Comparison of ENCODE assay signal across 20 mouse cellular contexts in genomic region chr9:80313610-80314009, GRCm38 (mm10).
DNase-seq lines count a peak whose midpoint lies in the region; ATAC-seq and TF ChIP-seq lines count a peak whose summit lies in the region.
"Had no signal": no experiment of that assay in that cellular context is flagged by ENCODE, and none has a peak within 500 bp of the region (broad histone marks: within the 10 kb centered on the region; RNA-seq: fewer than 3 reads in every experiment).

No protein-coding gene starts in this region.

- peak; percentile 74 for ATAC-seq in CD4-positive, CD25-positive, alpha-beta regulatory T cell, adult 4 months
- ATAC-seq in intestine, embryonic 16.5 days: peak; percentile 95
- peak; percentile 63; the same call in 1 of the 2 replicates for ATAC-seq in stomach, embryonic 15.5 days (ENCODE audit: insufficient read depth, low FRiP score, low read depth)
- no peak for ATAC-seq in erythroblast, adult 5-6 weeks (replicated peaks; ENCODE audit: low FRiP score, poor library complexity, severe bottlenecking)
- no peak for ATAC-seq in lung, postnatal 0 days
- ATAC-seq: forebrain, embryonic 13.5 days; hindbrain, embryonic 16.5 days; midbrain, embryonic 16.5 days had no signal

- no peak overlapping the region for H3K9ac ChIP-seq in intestine, embryonic 16.5 days (ENCODE audit: low read depth, low read length)
- no peak overlapping the region for H3K9ac ChIP-seq in stomach, embryonic 15.5 days
- H3K9ac ChIP-seq in lung, postnatal 0 days (replicated peaks; ENCODE audit: low read depth): no peak overlapping the region
- H3K9ac ChIP-seq: forebrain, embryonic 13.5 days; heart, embryonic 15.5 days; kidney, embryonic 15.5 days; lung, embryonic 14.5 days had no signal

- no peaks in the 10 kb centered on the region for H3K4me1 ChIP-seq in intestine, embryonic 16.5 days (ENCODE audit: control insufficient read depth, insufficient read depth, low read length)
- H3K4me1 ChIP-seq in stomach, embryonic 15.5 days: no peaks in the 10 kb centered on the region
- no peaks in the 10 kb centered on the region for H3K4me1 ChIP-seq in lung, postnatal 0 days (ENCODE audit: insufficient read depth, low read depth, low read length)
- H3K4me1 ChIP-seq: forebrain, embryonic 13.5 days; heart, embryonic 15.5 days; kidney, embryonic 15.5 days had no signal

- peak; percentile 71 for DNase-seq in CD4-positive helper T cell, adult 2 months (ENCODE audit: low read depth, low spot score)
- DNase-seq in lung, postnatal 0 days (ENCODE audit: low spot score): no peak
- no peak for DNase-seq in layer of hippocampus, adult 8-10 months (ENCODE audit: low spot score in 2 of 2)
- DNase-seq: cerebellum, adult 8-10 months; gastrocnemius, postnatal 14 days; lung, embryonic 14.5 days; lung, postnatal 4 days; retina, postnatal 1 day; right cerebral cortex, postnatal 4 days had no signal

- no peak overlapping the region for H3K4me2 ChIP-seq in intestine, embryonic 16.5 days (ENCODE audit: low read depth, low read length)
- H3K4me2 ChIP-seq in stomach, embryonic 15.5 days: no peak overlapping the region
- H3K4me2 ChIP-seq in lung, postnatal 0 days (replicated peaks; ENCODE audit: low read depth, low read length): no peak overlapping the region
- H3K4me2 ChIP-seq: forebrain, embryonic 13.5 days; heart, embryonic 15.5 days; kidney, embryonic 15.5 days; lung, embryonic 14.5 days had no signal

- no peak overlapping the region for H3K4me3 ChIP-seq in intestine, embryonic 16.5 days (ENCODE audit: low read length)
- no peak overlapping the region for H3K4me3 ChIP-seq in stomach, embryonic 15.5 days (replicated peaks)
- H3K4me3 ChIP-seq in lung, postnatal 0 days (ENCODE audit: low read depth, low read length): no peak overlapping the region
- H3K4me3 ChIP-seq: erythroblast, embryonic 14.5 days; forebrain, embryonic 13.5 days; heart, embryonic 15.5 days; kidney, embryonic 15.5 days had no signal

- H3K27me3 ChIP-seq in intestine, embryonic 16.5 days (replicated peaks; ENCODE audit: control insufficient read depth, insufficient read depth, low read length): no peaks in the 10 kb centered on the region
- H3K27me3 ChIP-seq in stomach, embryonic 15.5 days (replicated peaks): no peaks in the 10 kb centered on the region
- H3K27me3 ChIP-seq in lung, postnatal 0 days (replicated peaks; ENCODE audit: insufficient read depth, low read length): no peaks in the 10 kb centered on the region
- H3K27me3 ChIP-seq: CH12.LX; forebrain, embryonic 13.5 days; heart, embryonic 15.5 days; kidney, embryonic 15.5 days had no signal

- no peak for TF ChIP-seq EP300 in lung, postnatal 0 days (IDR thresholded peaks at IDR 0.05)

- H3K27ac ChIP-seq in intestine, embryonic 16.5 days (ENCODE audit: low read length): no peak overlapping the region
- H3K27ac ChIP-seq in stomach, embryonic 15.5 days: no peak overlapping the region
- H3K27ac ChIP-seq in lung, postnatal 0 days (ENCODE audit: low read length): no peak overlapping the region
- H3K27ac ChIP-seq: forebrain, embryonic 13.5 days; heart, embryonic 15.5 days; kidney, embryonic 15.5 days had no signal

- H3K36me3 ChIP-seq in intestine, embryonic 16.5 days (ENCODE audit: control insufficient read depth, insufficient read depth, low read length): no peaks in the 10 kb centered on the region
- H3K36me3 ChIP-seq in stomach, embryonic 15.5 days: no peaks in the 10 kb centered on the region
- H3K36me3 ChIP-seq in lung, postnatal 0 days (ENCODE audit: insufficient read depth, low read length): peaks cover 4% of the 10 kb centered on the region; the same call in 1 of the 2 replicates
- H3K36me3 ChIP-seq: heart, embryonic 15.5 days had no signal

- TF ChIP-seq CTCF in lung, postnatal 0 days (IDR thresholded peaks at IDR 0.05): no peak

- no peaks in the 10 kb centered on the region for H3K9me3 ChIP-seq in intestine, embryonic 16.5 days (ENCODE audit: control insufficient read depth, low read length)
- H3K9me3 ChIP-seq in stomach, embryonic 15.5 days: no peaks in the 10 kb centered on the region
- no peaks in the 10 kb centered on the region for H3K9me3 ChIP-seq in lung, postnatal 0 days (ENCODE audit: low read length)
- H3K9me3 ChIP-seq: forebrain, embryonic 13.5 days; heart, embryonic 15.5 days; kidney, embryonic 15.5 days had no signal

- WGBS in intestine, embryonic 16.5 days: 57% methylated on average over 5 of the region's 5 CpGs
- 64% methylated on average over 5 of the region's 5 CpGs for WGBS in stomach, embryonic 15.5 days
- 77% methylated on average over 5 of the region's 5 CpGs for WGBS in lung, postnatal 0 days

Comparison
In these comparisons a context has a peak if more than half of its experiments do, and no peak if none do; other contexts are left out.
1. ATAC-seq: peak in CD4-positive, CD25-positive, alpha-beta regulatory T cell, adult 4 months (single experiment), intestine, embryonic 16.5 days (single experiment) and stomach, embryonic 15.5 days (single experiment); none in erythroblast, adult 5-6 weeks (single experiment) and lung, postnatal 0 days (single experiment).